Mouse (Mus musculus) lung, postnatal 0 days (tissue): ENCODE results near the gene Cfap61. TPM values are rescaled to one million over a fixed set of nuclear protein-coding genes. Genes with fewer than 3 reads are reported as not detected.

Experiments used
- ATAC-seq: fragments of 200-750 bp; cut with Nextera tagmentation; 2 replicates; pipeline ENCODE4 v1.8.0; 2017; ENCODE audit warnings: moderate library complexity
- DNase-seq: peaks from one replicate; pipeline ENCODE4 v3.0.0-alpha.2; 2016; ENCODE audit warnings: low spot score
- H3K27ac ChIP-seq: fragments of 300-500 bp; sonication (generic); 2 replicates; pipeline ENCODE4 v1.5.1; 2014; ENCODE audit warnings: antibody characterized with exemption, mild to moderate bottlenecking, low read length, mixed read lengths
- H3K27me3 ChIP-seq: fragments of 300-500 bp; sonication (generic); replicated peaks from 2 replicates; pipeline ENCODE4 v1.6.1; 2014; ENCODE audit warnings: low read length, mixed read lengths; ENCODE audit not compliant: insufficient read depth
- H3K36me3 ChIP-seq: fragments of 300-500 bp; sonication (generic); 2 replicates; pipeline ENCODE4 v1.6.1; 2014; ENCODE audit warnings: low read length, mixed read lengths; ENCODE audit not compliant: insufficient read depth
- H3K4me1 ChIP-seq: fragments of 300-500 bp; sonication (generic); 2 replicates; pipeline ENCODE4 v1.6.1; 2014; ENCODE audit warnings: antibody characterized with exemption, low read depth, low read length, mixed read lengths; ENCODE audit not compliant: insufficient read depth
- H3K4me2 ChIP-seq: fragments of 300-500 bp; sonication (generic); replicated peaks from 2 replicates; pipeline ENCODE4 v1.6.1; 2014; ENCODE audit warnings: low read depth, mild to moderate bottlenecking, low read length, moderate library complexity, mixed read lengths
- H3K4me3 ChIP-seq: fragments of 300-500 bp; sonication (generic); 2 replicates; pipeline ENCODE4 v1.5.1; 2014; ENCODE audit warnings: low read depth, low read length
- H3K9ac ChIP-seq: fragments of 300-500 bp; sonication (generic); replicated peaks from 2 replicates; pipeline ENCODE4 v1.6.1; 2014; ENCODE audit warnings: low read depth, mild to moderate bottlenecking
- H3K9me3 ChIP-seq: fragments of 300-500 bp; sonication (generic); 2 replicates; pipeline ENCODE4 v1.6.1; 2016; ENCODE audit warnings: low read length, mixed read lengths
- CTCF ChIP-seq: IDR thresholded peaks from 2 replicates; pipeline ENCODE4 v1.5.1; 2016; ENCODE audit warnings: antibody characterized with exemption, mild to moderate bottlenecking
- EP300 ChIP-seq: IDR thresholded peaks from 2 replicates; pipeline ENCODE4 v1.6.1; 2016; ENCODE audit warnings: antibody characterized with exemption, mild to moderate bottlenecking, control low read depth
- WGBS: fragments of 180-500 bp; shearing (Covaris S2); extraction: QIAGEN DNeasy Blood & Tissue Kit; methylation state at CpG from one replicate; pipeline ENCODE4 v1.1.7; 2014; 5-methylcytosine and 5-hydroxymethylcytosine counted together
- polyA plus RNA-seq: library from polyadenylated mRNA; unstranded; fragments of >200 nt; fragmentation: Nextera tagmentation; extraction: Ambion mirVana; gene quantifications from 2 replicates; pipeline ENCODE4 v1.2.1, GENCODE M21; 2015

Cfap61 gene
- polyA plus RNA-seq, 1 experiment from 2014 or later: 4.9 TPM

DNA sequence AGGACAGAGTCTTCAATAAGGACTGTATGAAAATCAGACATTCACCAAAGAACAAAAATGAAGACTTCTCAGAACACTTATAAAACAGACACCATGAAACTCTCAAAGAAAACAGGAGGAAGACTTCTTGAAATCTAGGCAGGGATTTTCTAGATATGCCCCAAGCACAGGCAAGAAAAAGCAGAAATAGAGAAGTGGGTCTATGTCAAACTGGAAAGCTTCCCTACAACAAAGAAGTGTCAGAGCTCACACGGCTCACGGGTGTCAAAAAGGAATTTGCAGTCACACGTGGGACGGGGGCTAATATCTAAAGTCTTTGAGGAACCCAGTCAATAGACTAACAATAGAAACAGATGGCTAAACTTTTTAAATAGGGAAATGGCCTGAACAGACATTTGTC lies 276.4 kb downstream of the Cfap61 start:
- Histone ChIP-seq H3K27me3 (peaks cover 12% of the 10 kb centered on the region; the same call in 1 of the 2 replicates), H3K4me3 (no peak overlapping the region), H3K4me2 (no peak overlapping the region), H3K4me1 (no peaks in the 10 kb centered on the region), H3K9ac (no peak overlapping the region), H3K36me3 (no peaks in the 10 kb centered on the region), H3K27ac (no peak overlapping the region), H3K9me3 (no peaks in the 10 kb centered on the region)
- TF ChIP-seq CTCF (no peak), EP300 (no peak)
- WGBS: 56% methylated on average over 4 of the region's 4 CpGs
- ATAC-seq: no peak
- no peak for DNase-seq

DNA sequence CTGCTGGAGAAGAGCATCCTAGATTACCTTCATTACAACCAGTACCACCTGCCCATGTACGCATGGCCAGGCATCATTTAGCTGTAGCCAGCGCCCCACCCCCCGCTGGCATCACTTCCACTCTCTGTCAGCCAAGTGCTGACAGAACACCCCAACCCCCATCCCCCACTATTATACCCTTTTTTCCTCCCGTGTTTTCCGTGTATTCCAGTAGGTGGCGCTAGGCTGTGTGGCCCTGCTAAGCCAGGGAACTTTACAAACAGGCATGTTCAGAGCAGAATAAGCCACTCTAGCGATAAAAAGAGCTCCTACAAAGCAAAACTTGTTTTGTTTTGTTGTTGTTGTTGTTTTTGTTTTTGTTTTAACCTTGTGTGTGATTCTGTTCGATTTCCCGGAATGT lies 280.1 kb downstream of the Cfap61 start:
- no peaks in the 10 kb centered on the region for H3K9me3 ChIP-seq
- TF ChIP-seq EP300 (no peak), CTCF (peak; percentile 86)
- peak; percentile 53 for ATAC-seq
- H3K27me3 ChIP-seq: peaks cover 38% of the 10 kb centered on the region
- H3K4me1 ChIP-seq: 0 out of 2 replicates have a peak, but pooled peaks cover 4% of the 10 kb centered on the region
- H3K4me3 ChIP-seq: no peak overlapping the region
- H3K4me2 ChIP-seq: no peak overlapping the region
- H3K9ac ChIP-seq: no peak overlapping the region
- H3K36me3 ChIP-seq: no peaks in the 10 kb centered on the region
- no peak overlapping the region for H3K27ac ChIP-seq
- peak; percentile 61 for DNase-seq
- WGBS: 1% methylated on average over 9 of the region's 9 CpGs

DNA sequence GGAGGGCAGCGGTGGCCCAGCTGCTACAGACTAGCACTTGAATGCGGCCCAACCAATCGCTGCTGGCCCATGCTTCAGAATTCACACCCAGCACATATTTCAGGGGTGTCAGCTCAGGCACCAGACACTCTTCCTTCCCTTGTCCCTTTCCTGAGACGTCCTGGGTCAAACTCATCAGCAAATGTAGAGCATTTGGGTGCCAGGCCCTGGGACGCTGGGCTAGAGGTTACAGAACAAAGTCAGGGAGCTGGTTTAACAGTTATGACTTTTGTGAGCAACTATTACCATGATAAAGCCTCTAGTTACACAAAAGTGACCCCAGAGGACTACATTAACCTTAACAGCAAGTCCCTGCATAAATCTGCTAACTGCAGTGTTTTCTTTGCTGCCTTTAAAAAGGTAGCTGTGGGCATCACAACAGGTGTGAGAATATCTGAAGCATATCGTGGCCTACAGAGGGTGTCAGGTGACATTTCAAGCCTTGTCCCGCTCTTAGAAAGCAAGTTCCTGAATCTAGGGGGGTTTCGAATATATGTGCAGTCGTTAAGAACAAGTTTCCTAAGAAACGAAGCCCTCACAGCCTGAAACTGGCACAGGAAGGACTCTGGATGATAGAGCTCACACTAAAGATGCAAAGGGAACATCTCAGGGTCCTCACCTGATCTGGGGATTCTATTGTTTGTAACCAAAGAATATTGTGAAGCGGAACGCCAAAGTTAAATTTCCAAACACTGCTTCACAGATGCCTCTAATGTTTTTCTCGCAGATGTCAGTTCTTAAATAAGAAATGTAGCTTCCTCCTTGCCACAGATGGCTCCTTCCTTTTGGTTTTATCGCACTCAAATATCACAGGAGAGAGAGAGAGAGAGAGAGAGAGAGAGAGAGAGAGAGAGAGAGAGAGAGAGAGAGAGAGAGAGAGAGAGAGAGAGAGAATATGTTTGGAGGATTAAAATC lies 281.8 kb downstream of the Cfap61 start:
- no peak overlapping the region for H3K9ac ChIP-seq
- no peaks in the 10 kb centered on the region for H3K9me3 ChIP-seq
- H3K27me3 ChIP-seq: peaks cover 52% of the 10 kb centered on the region
- no peaks in the 10 kb centered on the region for H3K36me3 ChIP-seq
- no peak overlapping the region for H3K4me3 ChIP-seq
- no peak for DNase-seq
- no peak overlapping the region for H3K4me2 ChIP-seq
- TF ChIP-seq CTCF: no peak
- no peak for TF ChIP-seq EP300
- no peak overlapping the region for H3K27ac ChIP-seq
- H3K4me1 ChIP-seq: peaks cover 9% of the 10 kb centered on the region; the same call in 1 of the 2 replicates
- ATAC-seq: no peak
- 22% methylated on average over 14 of the region's 14 CpGs for WGBS

DNA sequence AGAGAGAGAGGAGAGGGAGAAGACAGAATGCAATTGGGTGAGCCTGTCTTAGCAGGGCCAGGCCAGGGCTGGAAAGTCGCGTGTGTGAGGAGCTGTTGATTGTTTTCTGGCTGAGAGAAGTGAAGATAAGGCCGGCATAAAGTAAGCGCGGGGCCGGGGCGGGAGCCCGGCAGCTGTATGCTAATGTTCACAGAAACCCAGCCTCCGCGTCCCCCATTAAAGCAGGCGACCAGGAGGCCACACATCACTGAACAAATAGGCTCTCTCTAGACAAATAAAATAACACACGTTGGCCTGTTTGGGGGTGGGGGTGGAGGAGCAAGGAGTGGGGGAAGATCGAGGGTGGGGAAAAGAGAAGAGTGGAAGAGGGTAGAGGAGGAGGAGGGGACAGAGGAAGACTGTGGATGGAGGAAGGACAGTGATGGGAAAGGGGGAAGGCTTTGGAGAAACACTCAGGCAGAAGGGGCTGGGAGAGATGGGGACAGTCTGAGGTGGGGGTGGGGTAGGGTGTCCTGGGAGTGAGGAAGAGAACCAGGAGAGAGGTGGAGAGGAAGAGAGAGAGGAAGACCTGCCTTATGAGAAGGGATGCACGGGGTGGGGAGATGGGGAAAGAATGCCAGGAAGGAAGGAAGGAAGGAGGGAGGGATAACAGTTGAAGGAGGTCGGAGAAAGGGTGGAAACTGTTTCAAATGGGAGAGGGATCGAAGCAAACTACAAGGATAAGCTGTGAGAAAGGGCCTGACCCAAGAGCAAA lies 282.8 kb downstream of the Cfap61 start:
- no peaks in the 10 kb centered on the region for H3K36me3 ChIP-seq
- ATAC-seq: no peak
- no peak overlapping the region for H3K4me2 ChIP-seq
- no peaks in the 10 kb centered on the region for H3K9me3 ChIP-seq
- WGBS: 1% methylated on average over 16 of the region's 16 CpGs
- H3K4me1 ChIP-seq: peaks cover 16% of the 10 kb centered on the region
- peak; percentile 27 for DNase-seq
- no peak overlapping the region for H3K9ac ChIP-seq
- H3K27me3 ChIP-seq: peaks cover 59% of the 10 kb centered on the region
- no peak overlapping the region for H3K4me3 ChIP-seq
- no peak for TF ChIP-seq EP300
- no peak for TF ChIP-seq CTCF
- H3K27ac ChIP-seq: no peak overlapping the region

DNA sequence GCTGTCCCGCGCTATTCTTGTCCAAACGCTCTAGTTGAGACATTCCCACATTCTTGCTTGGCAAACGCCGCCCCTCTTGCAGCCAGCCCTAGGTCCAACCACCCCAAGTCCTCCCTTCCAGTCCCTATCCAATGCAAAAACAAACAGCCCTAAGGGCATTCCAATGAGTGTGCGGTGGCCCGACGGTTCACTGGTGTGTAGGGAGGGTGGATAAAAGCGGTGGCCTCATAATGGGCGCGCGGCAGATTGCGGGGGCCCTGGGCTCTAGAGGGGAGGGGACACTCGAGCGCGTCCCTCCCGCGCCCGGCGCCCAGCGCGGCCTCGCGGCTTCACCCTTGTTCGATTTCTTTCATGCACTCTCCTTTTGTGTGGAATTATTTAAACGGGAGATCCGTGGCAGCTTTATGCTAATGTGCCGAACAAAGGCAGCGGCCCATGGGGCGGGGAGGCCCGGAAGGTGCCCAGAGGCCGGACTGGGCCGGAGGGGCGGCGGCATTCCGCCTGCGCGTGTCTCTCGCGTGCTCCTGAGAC lies 283.6 kb downstream of the Cfap61 start:
- no peak overlapping the region for H3K9ac ChIP-seq
- WGBS: 1% methylated on average over 39 of the region's 40 CpGs
- TF ChIP-seq CTCF (no peak), EP300 (no peak)

More for the DNA sequence above, 283.6 kb downstream of the Cfap61 start:
- Histone ChIP-seq H3K27ac (no peak overlapping the region), H3K27me3 (peaks cover 68% of the 10 kb centered on the region), H3K9me3 (no peaks in the 10 kb centered on the region), H3K36me3 (no peaks in the 10 kb centered on the region), H3K4me2 (peak overlapping the region; percentile 38), H3K4me1 (peaks cover 22% of the 10 kb centered on the region), H3K4me3 (peak overlapping the region; percentile 23)
- ATAC-seq (no peak), DNase-seq (peak; percentile 11)
